10 mouse cellular contexts compared by ENCODE assay signal in genomic region chr7:87925956-87926355, GRCm38 (mm10).
DNase-seq lines count a peak whose midpoint lies in the region; ATAC-seq and TF ChIP-seq lines count a peak whose summit lies in the region.
"Had no signal": no experiment of that assay in that cellular context is flagged by ENCODE, and none has a peak within 500 bp of the region (broad histone marks: within the 10 kb centered on the region; RNA-seq: fewer than 3 reads in every experiment).

No protein-coding gene starts in this region.

- H3K36me3 ChIP-seq in midbrain, postnatal 0 days (ENCODE audit: insufficient read depth, low read length) = no peaks in the 10 kb centered on the region
- no peaks in the 10 kb centered on the region for H3K36me3 ChIP-seq in intestine, postnatal 0 days (ENCODE audit: control insufficient read depth, insufficient read depth)
- H3K36me3 ChIP-seq: limb, embryonic 12.5 days had no signal

- intact Hi-C loops in heart, postnatal 25 days (cut with DNase I) = no loop called here

- H3K27ac ChIP-seq in midbrain, postnatal 0 days (ENCODE audit: low read depth, low read length) = peak overlapping the region; percentile 19; the same call in 1 of the 2 replicates
- no peak overlapping the region for H3K27ac ChIP-seq in intestine, postnatal 0 days (ENCODE audit: low read depth, low read length)
- H3K27ac ChIP-seq: limb, embryonic 12.5 days had no signal

- H3K9ac ChIP-seq in midbrain, postnatal 0 days (replicated peaks; ENCODE audit: low read length, poor library complexity, severe bottlenecking) = no peak overlapping the region
- no peak overlapping the region for H3K9ac ChIP-seq in intestine, postnatal 0 days (ENCODE audit: low read depth, low read length)
- H3K9ac ChIP-seq: limb, embryonic 12.5 days had no signal

- H3K4me1 ChIP-seq in midbrain, postnatal 0 days (ENCODE audit: insufficient read depth, low read length) = no peaks in the 10 kb centered on the region
- H3K4me1 ChIP-seq in intestine, postnatal 0 days (replicated peaks; ENCODE audit: control insufficient read depth, insufficient read depth, low read length) = no peaks in the 10 kb centered on the region
- H3K4me1 ChIP-seq: limb, embryonic 12.5 days had no signal

- no peaks in the 10 kb centered on the region for H3K9me3 ChIP-seq in midbrain, postnatal 0 days (ENCODE audit: low read length)
- H3K9me3 ChIP-seq in intestine, postnatal 0 days (ENCODE audit: control insufficient read depth) = no peaks in the 10 kb centered on the region
- H3K9me3 ChIP-seq: limb, embryonic 12.5 days had no signal

- WGBS in midbrain, postnatal 0 days = 41% methylated on average over 5 of the region's 5 CpGs
- 71% methylated on average over 5 of the region's 5 CpGs for WGBS in intestine, postnatal 0 days

- peak; percentile 83 for ATAC-seq in midbrain, postnatal 0 days (ENCODE audit: low FRiP score)
- ATAC-seq in intestine, postnatal 0 days = no peak

- no peak for TF ChIP-seq CTCF in midbrain, postnatal 0 days (IDR thresholded peaks at IDR 0.05)
- no peak for TF ChIP-seq CTCF in intestine, postnatal 0 days (IDR thresholded peaks at IDR 0.05; ENCODE audit: low read depth)

- peak; percentile 3 to 17 for DNase-seq in heart, adult 18-20 months
- no peak for DNase-seq in heart, postnatal 25 days (ENCODE audit: low spot score)
- DNase-seq in cerebellum, postnatal 10 days = peak; percentile 78 to 86
- DNase-seq in layer of hippocampus, adult 11-12 months (ENCODE audit: low spot score) = peak; percentile 64
- DNase-seq in midbrain, postnatal 0 days (ENCODE audit: low spot score) = peak; percentile 87
- no peak for DNase-seq in kidney, postnatal 10 days
- no peak for DNase-seq in kidney, adult 18-20 months
- DNase-seq: adrenal gland, postnatal 10 days had no signal

- no peak overlapping the region for H3K4me3 ChIP-seq in midbrain, postnatal 0 days (ENCODE audit: low read depth, low read length)
- no peak overlapping the region for H3K4me3 ChIP-seq in intestine, postnatal 0 days (ENCODE audit: low read depth, low read length)
- H3K4me3 ChIP-seq: limb, embryonic 12.5 days had no signal

- H3K4me2 ChIP-seq in midbrain, postnatal 0 days (ENCODE audit: low read depth, low read length, poor library complexity, severe bottlenecking) = 0 out of 2 replicates have a peak overlapping the region, but pooled peaks have one; percentile 2
- no peak overlapping the region for H3K4me2 ChIP-seq in intestine, postnatal 0 days (replicated peaks; ENCODE audit: low read depth)
- H3K4me2 ChIP-seq: limb, embryonic 12.5 days had no signal

- no peaks in the 10 kb centered on the region for H3K27me3 ChIP-seq in midbrain, postnatal 0 days (ENCODE audit: insufficient read depth, low read length)
- no peaks in the 10 kb centered on the region for H3K27me3 ChIP-seq in intestine, postnatal 0 days (replicated peaks; ENCODE audit: control insufficient read depth, insufficient read depth, low read length)
- H3K27me3 ChIP-seq: limb, embryonic 12.5 days had no signal

Comparison
In these comparisons a context has a peak if more than half of its experiments do, and no peak if none do; other contexts are left out.
1. DNase-seq: peak in heart, adult 18-20 months (2 of 2), cerebellum, postnatal 10 days (2 of 2), layer of hippocampus, adult 11-12 months (single experiment) and midbrain, postnatal 0 days (single experiment); none in heart, postnatal 25 days (single experiment), kidney, postnatal 10 days (single experiment) and kidney, adult 18-20 months (single experiment).